8 mouse cellular contexts compared by ENCODE assay signal in genomic region chr16:35939261-35939660, GRCm38 (mm10). TPM values are rescaled to one million over a fixed set of nuclear protein-coding genes. Genes with fewer than 3 reads are reported as not detected.
DNase-seq lines count a peak whose midpoint lies in the region; ATAC-seq and TF ChIP-seq lines count a peak whose summit lies in the region.

No protein-coding gene starts in this region.

- TF ChIP-seq POLR2A in testis, adult 2 months (IDR thresholded peaks at IDR 0.05; ENCODE audit: control insufficient read depth, low read depth, low read length): no peak

- H3K36me3 ChIP-seq in testis, adult 2 months (ENCODE audit: control insufficient read depth, insufficient read depth, low read length): no peaks in the 10 kb centered on the region
- no peaks in the 10 kb centered on the region for H3K36me3 ChIP-seq in embryonic facial prominence, embryonic 10.5 days (replicated peaks)
- H3K36me3 ChIP-seq in hindbrain, embryonic 12.5 days: no peaks in the 10 kb centered on the region
- H3K36me3 ChIP-seq in limb, embryonic 15.5 days: no peaks in the 10 kb centered on the region
- no peaks in the 10 kb centered on the region for H3K36me3 ChIP-seq in midbrain, embryonic 15.5 days (replicated peaks)

- H3K4me1 ChIP-seq in testis, adult 2 months (ENCODE audit: control insufficient read depth, insufficient read depth, low read length): peaks cover 3% of the 10 kb centered on the region; the same call in 1 of the 2 replicates
- peaks cover 10% of the 10 kb centered on the region for H3K4me1 ChIP-seq in embryonic facial prominence, embryonic 10.5 days
- peaks cover 6% of the 10 kb centered on the region for H3K4me1 ChIP-seq in hindbrain, embryonic 12.5 days
- H3K4me1 ChIP-seq in limb, embryonic 15.5 days: peaks cover 11% of the 10 kb centered on the region
- peaks cover 15% of the 10 kb centered on the region for H3K4me1 ChIP-seq in midbrain, embryonic 15.5 days

- ATAC-seq in hindbrain, embryonic 12.5 days (ENCODE audit: low FRiP score): no peak
- ATAC-seq in limb, embryonic 15.5 days (ENCODE audit: insufficient number of reproducible peaks, low FRiP score, low TSS enrichment, low read depth): no peak
- ATAC-seq in midbrain, embryonic 15.5 days (replicated peaks): no peak

- peak overlapping the region; percentile 80 for H3K4me2 ChIP-seq in hindbrain, embryonic 12.5 days (replicated peaks)
- H3K4me2 ChIP-seq in limb, embryonic 15.5 days: peak overlapping the region; percentile 80
- peak overlapping the region; percentile 83 for H3K4me2 ChIP-seq in midbrain, embryonic 15.5 days

- 3% methylated on average over 6 of the region's 6 CpGs for WGBS in embryonic facial prominence, embryonic 10.5 days
- 9% methylated on average over 6 of the region's 6 CpGs for WGBS in hindbrain, embryonic 12.5 days
- 4% methylated on average over 6 of the region's 6 CpGs for WGBS in limb, embryonic 15.5 days
- WGBS in midbrain, embryonic 15.5 days: 6% methylated on average over 6 of the region's 6 CpGs

- TF ChIP-seq CTCF in testis, adult 2 months (IDR thresholded peaks at IDR 0.05; ENCODE audit: control insufficient read depth, insufficient read depth, insufficient replicate concordance, low read depth, low read length): no peak

- H3K9ac ChIP-seq in hindbrain, embryonic 12.5 days: peak overlapping the region; percentile 57
- H3K9ac ChIP-seq in limb, embryonic 15.5 days: peak overlapping the region; percentile 56
- no peak overlapping the region for H3K9ac ChIP-seq in midbrain, embryonic 15.5 days

- peak overlapping the region; percentile 69 for H3K4me3 ChIP-seq in testis, adult 2 months (ENCODE audit: control insufficient read depth, low read depth, low read length)
- peak overlapping the region; percentile 66 for H3K4me3 ChIP-seq in embryonic facial prominence, embryonic 10.5 days
- peak overlapping the region; percentile 55 for H3K4me3 ChIP-seq in hindbrain, embryonic 12.5 days
- H3K4me3 ChIP-seq in limb, embryonic 15.5 days: peak overlapping the region; percentile 67
- H3K4me3 ChIP-seq in midbrain, embryonic 15.5 days: peak overlapping the region; percentile 44

- DNase-seq in testis, postnatal 14 days (ENCODE audit: low spot score): no peak
- no peak for DNase-seq in embryonic facial prominence, embryonic 10.5 days (ENCODE audit: low spot score)
- DNase-seq in layer of hippocampus, adult 18-20 months (ENCODE audit: low spot score in 2 of 2): no peak
- no peak for DNase-seq in frontal cortex, postnatal 14 days (ENCODE audit: low spot score in 2 of 2)

- no peaks in the 10 kb centered on the region for H3K27me3 ChIP-seq in testis, adult 2 months (ENCODE audit: control insufficient read depth, insufficient read depth, low read length)
- peaks cover 30% of the 10 kb centered on the region for H3K27me3 ChIP-seq in embryonic facial prominence, embryonic 10.5 days (replicated peaks; ENCODE audit: low read depth, poor library complexity, severe bottlenecking)
- H3K27me3 ChIP-seq in hindbrain, embryonic 12.5 days: peaks cover 27% of the 10 kb centered on the region
- no peaks in the 10 kb centered on the region for H3K27me3 ChIP-seq in limb, embryonic 15.5 days
- peaks cover 13% of the 10 kb centered on the region for H3K27me3 ChIP-seq in midbrain, embryonic 15.5 days (replicated peaks)

- no peaks in the 10 kb centered on the region for H3K9me3 ChIP-seq in embryonic facial prominence, embryonic 10.5 days
- H3K9me3 ChIP-seq in hindbrain, embryonic 12.5 days (replicated peaks): no peaks in the 10 kb centered on the region
- no peaks in the 10 kb centered on the region for H3K9me3 ChIP-seq in limb, embryonic 15.5 days
- H3K9me3 ChIP-seq in midbrain, embryonic 15.5 days: no peaks in the 10 kb centered on the region

- no peak overlapping the region for H3K27ac ChIP-seq in testis, adult 2 months (ENCODE audit: control insufficient read depth, insufficient read depth, low read depth, low read length)
- peak overlapping the region; percentile 77; the same call in 1 of the 2 replicates for H3K27ac ChIP-seq in embryonic facial prominence, embryonic 10.5 days (replicated peaks)
- no peak overlapping the region for H3K27ac ChIP-seq in hindbrain, embryonic 12.5 days
- H3K27ac ChIP-seq in limb, embryonic 15.5 days: 0 out of 2 replicates have a peak overlapping the region, but pooled peaks have one; percentile 39
- H3K27ac ChIP-seq in midbrain, embryonic 15.5 days: no peak overlapping the region

RNA-seq across cellular contexts. Expression of gene Dtx3l, which starts 0.3 kb away (rescaled TPM):
- 0.44 and 0.59 TPM in 2 replicates for polyA plus RNA-seq in testis, adult 2 months (2012; rRNA removed)
- polyA plus RNA-seq in embryonic facial prominence, embryonic 10.5 days (2016; fragmentation: Nextera tagmentation; extraction: Ambion mirVana): 2.3 and 2.8 TPM in 2 replicates
- 2.0 and 2.3 TPM in 2 replicates for polyA plus RNA-seq in hindbrain, embryonic 12.5 days (2016; fragmentation: Nextera tagmentation; extraction: Ambion mirVana)
- polyA plus RNA-seq in limb, embryonic 15.5 days (2015; fragmentation: Nextera tagmentation; extraction: Ambion mirVana): 3.3 and 3.4 TPM in 2 replicates
- 1.5 and 1.8 TPM in 2 replicates for polyA plus RNA-seq in midbrain, embryonic 15.5 days (2015; fragmentation: Nextera tagmentation; extraction: Ambion mirVana)
- total RNA-seq in layer of hippocampus, adult 18-20 months (2021): 1 to 10 TPM; 5.4 to 5.7 TPM

RNA-seq across cellular contexts. Expression of gene Parp9, which starts 1.0 kb away (rescaled TPM):
- 0.38 and 0.60 TPM in 2 replicates for polyA plus RNA-seq in testis, adult 2 months (2012; rRNA removed)
- 2.1 and 2.5 TPM in 2 replicates for polyA plus RNA-seq in embryonic facial prominence, embryonic 10.5 days (2016; fragmentation: Nextera tagmentation; extraction: Ambion mirVana)
- 2.3 and 2.4 TPM in 2 replicates for polyA plus RNA-seq in hindbrain, embryonic 12.5 days (2016; fragmentation: Nextera tagmentation; extraction: Ambion mirVana)
- 5.3 and 6.2 TPM in 2 replicates for polyA plus RNA-seq in limb, embryonic 15.5 days (2015; fragmentation: Nextera tagmentation; extraction: Ambion mirVana)
- polyA plus RNA-seq in midbrain, embryonic 15.5 days (2015; fragmentation: Nextera tagmentation; extraction: Ambion mirVana): 1.8 and 2.6 TPM in 2 replicates
- 1 to 10 TPM; 2.8 to 3.2 TPM for total RNA-seq in layer of hippocampus, adult 18-20 months (2021)

RNA-seq across cellular contexts. Expression of gene Kpna1, which starts 39.3 kb away (rescaled TPM):
- polyA plus RNA-seq in testis, adult 2 months (2012; rRNA removed): 10.6 and 13.7 TPM in 2 replicates
- 66.8 and 69.4 TPM in 2 replicates for polyA plus RNA-seq in embryonic facial prominence, embryonic 10.5 days (2016; fragmentation: Nextera tagmentation; extraction: Ambion mirVana)
- 84.0 and 86.8 TPM in 2 replicates for polyA plus RNA-seq in hindbrain, embryonic 12.5 days (2016; fragmentation: Nextera tagmentation; extraction: Ambion mirVana)
- polyA plus RNA-seq in limb, embryonic 15.5 days (2015; fragmentation: Nextera tagmentation; extraction: Ambion mirVana): 34.8 and 34.9 TPM in 2 replicates
- polyA plus RNA-seq in midbrain, embryonic 15.5 days (2015; fragmentation: Nextera tagmentation; extraction: Ambion mirVana): 74.3 and 83.1 TPM in 2 replicates
- total RNA-seq in layer of hippocampus, adult 18-20 months (2021): 100 to 1,000 TPM; 137 to 143 TPM

Comparison
In these comparisons a context has a peak if more than half of its experiments do, and no peak if none do; other contexts are left out.
1. H3K27ac ChIP-seq: peak in embryonic facial prominence, embryonic 10.5 days (single experiment) and limb, embryonic 15.5 days (single experiment); none in testis, adult 2 months (single experiment), hindbrain, embryonic 12.5 days (single experiment) and midbrain, embryonic 15.5 days (single experiment).
2. Peak in every context shown above with its lines, with median percentiles within 50 percentile points of each other: H3K4me3 ChIP-seq and H3K4me2 ChIP-seq.